Mouse (Mus musculus): ENCODE data around the gene Aak1.

DNA sequence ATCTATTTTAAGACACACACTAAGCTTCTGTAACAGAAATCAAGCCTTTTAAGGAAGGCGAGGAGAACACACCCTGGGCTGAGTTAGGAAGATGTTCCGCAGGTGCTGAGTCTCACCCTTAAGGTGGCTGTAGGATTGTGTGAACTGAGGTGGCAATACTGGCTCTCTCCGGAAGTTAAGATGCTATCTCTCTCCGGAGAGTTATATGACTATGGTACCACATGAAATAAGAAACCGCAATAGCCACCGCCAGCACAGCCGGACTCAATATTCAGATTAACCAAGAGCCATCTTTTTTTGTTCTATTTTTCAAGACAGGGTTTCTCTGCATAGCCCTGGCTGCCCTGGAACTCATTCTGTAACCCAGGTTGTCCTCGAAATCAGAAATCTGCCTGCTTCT is 1.5 kb upstream of the Aak1 start:
- TF ChIP-seq POLR2A (IDR thresholded peaks at IDR 0.05; ENCODE audit: extremely low read depth, insufficient read depth, low read length) (no peak), CTCF (IDR thresholded peaks at IDR 0.05; ENCODE audit: low read depth, low read length) (no peak)
